Mouse (Mus musculus) G1E-ER4 (cell line): ENCODE data around the gene Myo1a. TPM values are rescaled to one million over a fixed set of nuclear protein-coding genes. Genes with fewer than 3 reads are reported as not detected.

ENCODE experiments used
- GATA1 ChIP-seq: IDR thresholded peaks from one replicate; pipeline ENCODE4 v1.8.0; 2012; ENCODE audit warnings: low read length, inconsistent platforms
- polyA plus RNA-seq: library from polyadenylated mRNA; stranded (reverse); fragments of >175 nt; gene quantifications from 2 replicates; pipeline ENCODE4 v1.2.3, GENCODE M21; 2012

Gene Myo1a
- polyA plus RNA-seq, 1 experiment: not detected

- TF ChIP-seq GATA1: no peak
Measured at GRCm38 (mm10) chr10:127703299-127703698, 1.7 kb upstream of the Myo1a start.

- no peak for TF ChIP-seq GATA1
Measured at GRCm38 (mm10) chr10:127704293-127704692, 677 bp upstream of the Myo1a start.

DNA sequence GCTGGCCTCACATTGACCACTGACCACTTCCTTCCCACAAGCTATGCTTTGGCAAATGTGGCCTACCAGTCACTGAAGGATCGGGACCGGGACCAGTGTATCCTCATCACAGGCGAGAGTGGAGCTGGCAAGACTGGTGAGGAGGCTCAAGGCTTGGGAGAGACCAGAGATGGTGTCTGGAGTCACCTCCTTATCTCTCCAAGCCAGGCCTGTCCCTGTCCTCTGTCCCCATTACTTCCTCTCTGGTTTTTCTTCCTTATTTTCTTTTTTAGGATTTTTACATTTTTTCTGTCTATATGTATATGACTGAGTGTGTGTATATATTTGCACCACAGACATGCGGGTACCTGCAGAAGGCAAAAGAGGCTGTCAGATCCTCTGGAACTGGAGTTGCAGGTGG, 813 bp downstream of the Myo1a start:
- TF ChIP-seq GATA1: no peak

DNA sequence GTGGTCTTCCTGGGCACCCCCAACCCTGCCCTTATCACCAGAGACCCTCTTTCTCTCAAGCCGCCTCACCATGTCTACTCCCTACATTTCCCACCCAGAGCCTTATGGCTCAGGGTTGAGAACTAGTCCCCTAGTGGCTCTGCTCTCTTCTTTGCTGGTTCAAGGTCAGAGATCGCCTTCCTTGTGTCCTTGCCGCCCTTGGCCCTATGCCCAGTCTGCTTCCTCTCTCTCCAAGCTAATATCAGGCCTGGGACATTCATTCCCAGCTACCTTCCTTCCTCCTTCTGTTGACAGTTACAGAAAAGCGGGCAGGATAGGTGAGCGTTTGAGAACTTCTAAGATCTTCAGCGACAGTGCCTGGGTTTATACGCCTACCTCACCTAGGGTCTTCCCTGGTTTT, 2.8 kb downstream of the Myo1a start:
- no peak for TF ChIP-seq GATA1

DNA sequence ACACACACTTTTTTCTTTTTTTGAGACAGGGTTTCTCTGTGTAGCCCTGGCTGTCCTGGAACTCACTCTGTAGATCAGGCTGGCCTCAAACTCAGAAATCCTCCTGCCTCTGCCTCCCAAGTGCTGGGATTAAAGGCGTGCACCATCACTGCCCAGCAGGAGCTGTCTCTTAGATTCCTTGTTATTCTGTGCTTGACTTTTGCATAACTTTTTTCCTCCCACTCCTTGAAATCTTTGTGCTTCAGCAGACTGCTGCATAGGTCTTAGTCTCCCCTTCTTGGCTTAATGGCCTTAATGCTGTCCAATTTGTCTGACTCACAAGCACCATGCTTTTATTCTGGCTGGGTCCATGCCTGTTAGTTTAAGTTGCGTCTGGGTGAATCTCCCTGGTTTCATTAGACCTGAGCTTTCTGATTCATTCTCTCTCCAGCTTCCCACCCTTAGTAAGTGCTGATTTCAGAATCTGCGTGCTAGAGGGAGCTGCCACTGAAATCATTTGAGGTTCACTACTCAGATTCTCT, 3.9 kb downstream of the Myo1a start:
- TF ChIP-seq GATA1: no peak

DNA sequence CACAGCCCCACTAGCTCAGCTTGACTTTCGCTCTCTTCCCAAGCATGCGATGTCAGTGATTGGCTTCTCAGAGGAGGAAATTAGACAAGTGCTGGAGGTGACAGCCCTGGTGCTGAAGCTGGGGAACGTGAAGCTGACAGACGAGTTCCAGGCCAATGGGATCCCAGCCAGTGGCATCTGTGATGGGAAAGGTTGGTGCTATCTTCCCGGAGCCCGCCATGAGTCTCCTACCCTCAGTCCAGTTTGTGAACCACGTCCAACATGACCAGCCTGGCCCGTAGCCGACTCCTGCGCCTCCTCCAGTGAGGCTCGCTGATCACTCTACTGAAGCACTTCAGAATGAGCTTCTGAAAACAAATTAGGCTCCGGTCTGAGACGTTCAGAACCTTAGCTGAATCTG, 5.4 kb downstream of the Myo1a start:
- no peak for TF ChIP-seq GATA1

DNA sequence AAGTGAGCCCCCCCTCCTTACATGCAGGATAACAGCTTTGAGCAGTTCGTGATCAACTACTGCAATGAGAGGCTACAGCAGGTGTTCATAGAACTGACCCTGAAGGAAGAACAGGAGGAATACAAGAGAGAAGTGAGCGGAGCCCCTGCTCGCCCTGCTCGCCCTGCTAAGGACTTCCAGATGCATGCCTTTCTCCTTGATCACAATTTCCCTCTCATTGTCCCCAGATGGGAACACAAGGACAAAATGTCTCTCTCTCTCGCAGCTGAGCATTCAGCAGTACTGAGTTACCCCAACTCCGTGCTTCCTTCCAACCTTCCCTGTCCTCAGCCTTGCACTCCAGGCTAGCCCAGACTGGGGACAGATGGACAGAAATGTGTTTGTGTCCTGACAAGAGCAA, 7.8 kb downstream of the Myo1a start:
- TF ChIP-seq GATA1: no peak

- no peak for TF ChIP-seq GATA1
Measured at GRCm38 (mm10) chr10:127721671-127722418, 16.9 kb downstream of the Myo1a start.

GRCm38 (mm10) chr10:127724178-127724577, 19.2 kb downstream of the Myo1a start, which contains the start of gene Tac2:
Tac2 (plus strand) TSS chr10:127724478.
- TF ChIP-seq GATA1: no peak

- no peak for TF ChIP-seq GATA1
Measured at GRCm38 (mm10) chr10:127725136-127725535, 20.2 kb downstream of the Myo1a start.

GRCm38 (mm10) chr10:127728437-127728836, 23.5 kb downstream of the Myo1a start:
- no peak for TF ChIP-seq GATA1

GRCm38 (mm10) chr10:127730285-127730932, 25.4 kb downstream of the Myo1a start:
- peak; percentile 56 for TF ChIP-seq GATA1

- no peak for TF ChIP-seq GATA1
Measured at GRCm38 (mm10) chr10:127730933-127731310, 26.0 kb downstream of the Myo1a start.

GRCm38 (mm10) chr10:127731397-127731796, 26.4 kb downstream of the Myo1a start:
- TF ChIP-seq GATA1: no peak

DNA sequence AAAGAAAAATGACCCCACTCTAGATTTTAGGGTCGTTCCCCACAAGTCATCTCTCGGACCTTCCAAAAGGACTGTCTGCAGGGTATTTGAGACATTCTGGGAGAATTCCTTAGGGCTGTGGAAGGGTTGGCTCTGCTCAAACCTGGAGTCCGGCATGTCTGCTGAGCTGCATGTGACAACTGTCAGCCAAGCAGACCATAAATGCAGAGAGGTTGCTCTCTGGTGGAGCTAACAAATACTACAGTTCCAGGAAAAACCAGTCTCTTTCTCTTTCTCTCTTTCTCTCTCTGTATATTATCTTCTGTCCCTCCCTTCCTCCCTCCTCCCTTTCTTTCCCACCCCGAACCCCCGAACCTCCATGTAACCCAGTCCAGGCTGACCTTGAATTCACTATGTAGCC, 29.5 kb downstream of the Myo1a start:
- no peak for TF ChIP-seq GATA1

GRCm38 (mm10) chr10:127736266-127736665, 31.3 kb downstream of the Myo1a start:
- no peak for TF ChIP-seq GATA1

DNA sequence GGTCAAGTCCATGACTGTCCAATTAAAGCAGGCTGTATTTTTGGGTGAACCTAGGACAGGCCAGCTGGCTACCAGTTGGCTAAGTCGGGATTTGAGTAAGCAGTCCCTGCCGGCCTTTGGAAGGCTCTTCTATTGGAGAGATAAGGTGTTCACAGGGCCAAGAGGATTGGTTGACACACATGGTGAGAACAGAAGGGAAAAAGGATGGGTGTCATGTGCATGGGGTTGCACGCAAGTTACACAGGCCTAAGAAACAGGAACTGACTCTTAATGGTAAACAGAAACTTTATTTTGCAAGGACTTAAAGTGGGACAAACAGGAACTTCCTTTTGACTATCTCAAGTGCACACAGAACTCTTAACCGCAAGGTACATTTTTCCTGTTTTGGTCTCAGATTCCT, 31.9 kb downstream of the Myo1a start:
- no peak for TF ChIP-seq GATA1
